Mouse (Mus musculus): ENCODE results near the gene Mier2. TPM values are rescaled to one million over a fixed set of nuclear protein-coding genes. Genes with fewer than 3 reads are reported as not detected.

The Mier2 gene
- polyA plus RNA-seq, 1 experiment from 2014 or later, result 53.9 TPM

DNA sequence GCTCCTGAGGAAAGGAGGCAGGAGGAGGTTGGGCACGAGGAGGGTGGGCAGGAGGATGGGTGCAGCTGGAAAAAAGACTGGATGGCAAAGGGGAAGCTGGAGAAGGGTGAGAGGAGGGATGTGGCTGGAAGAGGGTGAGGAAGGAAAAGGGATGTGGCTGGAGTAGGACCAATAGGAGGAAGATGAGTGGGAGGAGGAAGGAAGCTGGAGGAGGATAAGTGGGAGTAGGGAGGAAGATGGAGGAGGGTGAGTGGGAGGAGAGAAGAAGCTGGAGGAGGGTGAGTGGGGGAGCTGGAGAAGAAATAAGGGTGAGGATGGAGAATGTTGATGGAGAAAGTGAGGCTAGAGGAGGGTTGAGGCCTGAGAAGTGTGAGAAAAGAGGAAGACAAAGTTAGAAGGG lies 19.6 kb downstream of the Mier2 start:
- H3K4me1 ChIP-seq, result peaks cover 19% of the 10 kb centered on the region
- DNase-seq (ENCODE audit: low spot score), result peak; percentile 61
- H3K36me3 ChIP-seq, result peaks cover 20% of the 10 kb centered on the region
- H3K27ac ChIP-seq, result no peak overlapping the region
- H3K9me3 ChIP-seq, result no peaks in the 10 kb centered on the region
- H3K4me3 ChIP-seq, result no peak overlapping the region
- WGBS, result 71% methylated on average over 1 of the region's 1 CpGs
- peaks cover 14% of the 10 kb centered on the region; the same call in 1 of the 2 replicates for H3K27me3 ChIP-seq (ENCODE audit: insufficient read depth, poor library complexity, severe bottlenecking)

DNA sequence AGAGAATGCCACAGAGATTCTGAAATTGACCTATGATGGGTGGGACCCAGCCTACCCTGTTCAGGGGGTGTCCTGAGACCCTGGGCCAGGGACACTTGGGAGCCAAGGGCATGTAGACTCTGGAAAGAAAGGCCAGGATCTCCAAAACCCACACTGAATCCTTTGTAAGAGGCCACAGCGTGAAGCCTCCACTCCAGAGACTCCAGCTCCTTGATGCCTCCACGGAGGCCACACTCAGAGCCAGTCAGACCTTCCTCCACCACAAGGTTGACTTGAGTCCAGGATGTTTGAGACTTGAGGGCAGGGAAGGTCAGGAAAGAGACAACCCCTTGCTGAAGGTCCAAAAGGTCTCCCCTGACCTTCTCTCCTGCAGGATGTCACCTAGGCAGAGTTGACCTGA lies 20.6 kb downstream of the Mier2 start:
- WGBS, result 82% methylated on average over 2 of the region's 2 CpGs
- peak; percentile 64 for DNase-seq (ENCODE audit: low spot score)
- Histone ChIP-seq H3K36me3 (peaks cover 15% of the 10 kb centered on the region), H3K4me1 (peaks cover 21% of the 10 kb centered on the region), H3K27ac (no peak overlapping the region), H3K4me3 (no peak overlapping the region), H3K27me3 (ENCODE audit: insufficient read depth, poor library complexity, severe bottlenecking) (peaks cover 14% of the 10 kb centered on the region; the same call in 1 of the 2 replicates), H3K9me3 (no peaks in the 10 kb centered on the region)

- H3K27ac ChIP-seq, result peak within 1 kb of the TSS; percentile 89
- under 1% methylated on average over 52 of the region's 52 CpGs for WGBS
- peak; percentile 94 for DNase-seq (ENCODE audit: low spot score)
These were observed 21.7 kb downstream of the Mier2 start, which contains the start of gene Plpp2 for GRCm38 (mm10) chr10:79533126-79533911. Gene Plpp2 (minus strand): TSS chr10:79533796.

DNA sequence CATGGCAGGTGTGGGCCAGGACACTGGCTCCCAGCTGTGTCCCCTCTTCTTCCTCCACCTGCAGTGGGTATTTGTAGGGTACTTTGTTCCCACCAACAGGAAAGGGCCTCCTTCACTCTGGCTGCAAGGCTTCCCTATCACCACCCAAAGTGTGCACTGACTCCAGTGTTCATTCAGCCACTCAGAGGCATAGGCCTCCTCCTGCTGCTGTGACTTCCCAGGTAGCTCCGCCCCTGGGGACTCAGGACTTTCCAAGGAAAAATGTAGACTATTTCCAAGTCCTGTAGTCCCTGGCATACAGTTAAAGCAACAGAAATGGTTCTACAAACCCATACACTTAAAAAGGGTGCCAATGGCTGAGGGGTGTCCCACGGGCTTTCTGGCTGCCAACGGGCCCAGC lies 22.3 kb downstream of the Mier2 start:
- H3K4me1 ChIP-seq, result peaks cover 21% of the 10 kb centered on the region
- peak overlapping the region; percentile 82 for H3K4me3 ChIP-seq
- H3K9me3 ChIP-seq, result no peaks in the 10 kb centered on the region
- peaks cover 14% of the 10 kb centered on the region; the same call in 1 of the 2 replicates for H3K27me3 ChIP-seq (ENCODE audit: insufficient read depth, poor library complexity, severe bottlenecking)
- peaks cover 11% of the 10 kb centered on the region; the same call in 1 of the 2 replicates for H3K36me3 ChIP-seq
- H3K27ac ChIP-seq, result peak overlapping the region; percentile 89
- 26% methylated on average over 3 of the region's 3 CpGs for WGBS
- peak; percentile 73 for DNase-seq (ENCODE audit: low spot score)

More at GRCm38 (mm10) chr10:79533126-79533911, 21.7 kb downstream of the Mier2 start, which contains the start of gene Plpp2:
- Histone ChIP-seq H3K9me3 (no peaks in the 10 kb centered on the region), H3K4me3 (peak within 1 kb of the TSS; percentile 82), H3K4me1 (peaks cover 21% of the 10 kb centered on the region), H3K36me3 (peaks cover 11% of the 10 kb centered on the region; the same call in 1 of the 2 replicates), H3K27me3 (ENCODE audit: insufficient read depth, poor library complexity, severe bottlenecking) (peaks cover 14% of the 10 kb centered on the region; the same call in 1 of the 2 replicates)

DNA sequence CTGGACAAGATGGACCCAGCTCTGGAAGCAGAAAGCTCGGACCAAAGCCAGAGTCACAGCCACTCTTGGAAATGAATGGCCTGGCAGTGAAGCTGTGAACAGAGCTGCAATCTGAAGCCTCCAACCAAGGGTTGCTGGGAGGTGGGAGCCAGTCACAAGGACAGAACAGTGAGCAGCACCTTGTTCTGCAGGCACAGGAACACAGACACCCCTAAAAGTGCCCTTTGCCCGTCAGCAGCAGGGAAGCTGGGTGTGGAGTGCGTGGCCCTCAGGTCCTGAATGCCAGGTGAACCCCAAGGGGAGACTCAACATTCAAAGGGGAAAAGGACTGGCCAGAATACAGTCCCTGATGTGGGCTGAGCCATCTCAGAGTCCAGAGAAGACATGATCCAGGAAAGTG lies 23.4 kb downstream of the Mier2 start:
- H3K36me3 ChIP-seq, result peaks cover 22% of the 10 kb centered on the region
- H3K4me3 ChIP-seq, result no peak overlapping the region
- no peaks in the 10 kb centered on the region for H3K9me3 ChIP-seq
- H3K27ac ChIP-seq, result no peak overlapping the region
- peak; percentile 60 for DNase-seq (ENCODE audit: low spot score)
- H3K27me3 ChIP-seq (ENCODE audit: insufficient read depth, poor library complexity, severe bottlenecking), result peaks cover 14% of the 10 kb centered on the region; the same call in 1 of the 2 replicates
- 78% methylated on average over 3 of the region's 3 CpGs for WGBS
- peaks cover 21% of the 10 kb centered on the region for H3K4me1 ChIP-seq

- 90% methylated on average over 13 of the region's 13 CpGs for WGBS
- DNase-seq (ENCODE audit: low spot score), result peak; percentile 66
- H3K27ac ChIP-seq, result no peak overlapping the region
- H3K9me3 ChIP-seq, result no peaks in the 10 kb centered on the region
- H3K36me3 ChIP-seq, result peaks cover 29% of the 10 kb centered on the region
- no peak overlapping the region for H3K4me3 ChIP-seq
- H3K27me3 ChIP-seq (ENCODE audit: insufficient read depth, poor library complexity, severe bottlenecking), result peaks cover 14% of the 10 kb centered on the region; the same call in 1 of the 2 replicates
- peaks cover 21% of the 10 kb centered on the region for H3K4me1 ChIP-seq
These were observed 24.3 kb downstream of the Mier2 start for GRCm38 (mm10) chr10:79530721-79531120.

GRCm38 (mm10) chr10:79530241-79530640 lies 24.8 kb downstream of the Mier2 start:
- Histone ChIP-seq H3K9me3 (no peaks in the 10 kb centered on the region), H3K27me3 (ENCODE audit: insufficient read depth, poor library complexity, severe bottlenecking) (peaks cover 11% of the 10 kb centered on the region; the same call in 1 of the 2 replicates), H3K36me3 (peaks cover 29% of the 10 kb centered on the region), H3K27ac (no peak overlapping the region), H3K4me1 (peaks cover 21% of the 10 kb centered on the region), H3K4me3 (no peak overlapping the region)
- DNase-seq (ENCODE audit: low spot score), result peak; percentile 68
- 66% methylated on average over 8 of the region's 8 CpGs for WGBS

- Histone ChIP-seq H3K4me3 (no peak overlapping the region), H3K27ac (no peak overlapping the region), H3K36me3 (peaks cover 29% of the 10 kb centered on the region), H3K27me3 (ENCODE audit: insufficient read depth, poor library complexity, severe bottlenecking) (no peaks in the 10 kb centered on the region), H3K9me3 (no peaks in the 10 kb centered on the region), H3K4me1 (peaks cover 11% of the 10 kb centered on the region)
- peak; percentile 48 for DNase-seq (ENCODE audit: low spot score)
- 78% methylated on average over 3 of the region's 3 CpGs for WGBS
These were observed 26.9 kb downstream of the Mier2 start for GRCm38 (mm10) chr10:79528081-79528480.

DNA sequence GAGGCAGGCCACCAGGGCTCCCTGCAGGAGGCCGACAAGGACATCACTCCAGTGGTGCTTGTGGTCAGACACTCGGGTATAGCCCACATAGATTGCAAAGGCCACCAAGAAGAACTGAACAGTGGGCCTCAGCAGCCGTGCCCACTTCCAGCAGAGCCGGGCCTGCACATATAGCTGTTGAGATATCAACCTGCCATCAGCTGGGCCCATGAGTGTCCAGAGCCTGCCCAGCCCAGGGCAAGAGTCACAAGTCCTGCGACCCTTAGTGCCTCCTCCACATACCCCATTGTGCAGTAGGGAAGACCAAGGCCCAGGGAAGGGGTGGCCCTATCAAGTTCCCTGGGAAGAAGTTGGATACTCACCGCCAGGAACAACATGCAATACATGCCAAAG lies 27.6 kb downstream of the Mier2 start:
- no peaks in the 10 kb centered on the region for H3K9me3 ChIP-seq
- WGBS, result 87% methylated on average over 6 of the region's 6 CpGs
- no peak overlapping the region for H3K4me3 ChIP-seq
- no peaks in the 10 kb centered on the region for H3K27me3 ChIP-seq (ENCODE audit: insufficient read depth, poor library complexity, severe bottlenecking)
- peak; percentile 74 for DNase-seq (ENCODE audit: low spot score)
- peaks cover 29% of the 10 kb centered on the region for H3K36me3 ChIP-seq
- H3K4me1 ChIP-seq, result 0 out of 2 replicates have a peak, but pooled peaks cover 4% of the 10 kb centered on the region
- H3K27ac ChIP-seq, result no peak overlapping the region

DNA sequence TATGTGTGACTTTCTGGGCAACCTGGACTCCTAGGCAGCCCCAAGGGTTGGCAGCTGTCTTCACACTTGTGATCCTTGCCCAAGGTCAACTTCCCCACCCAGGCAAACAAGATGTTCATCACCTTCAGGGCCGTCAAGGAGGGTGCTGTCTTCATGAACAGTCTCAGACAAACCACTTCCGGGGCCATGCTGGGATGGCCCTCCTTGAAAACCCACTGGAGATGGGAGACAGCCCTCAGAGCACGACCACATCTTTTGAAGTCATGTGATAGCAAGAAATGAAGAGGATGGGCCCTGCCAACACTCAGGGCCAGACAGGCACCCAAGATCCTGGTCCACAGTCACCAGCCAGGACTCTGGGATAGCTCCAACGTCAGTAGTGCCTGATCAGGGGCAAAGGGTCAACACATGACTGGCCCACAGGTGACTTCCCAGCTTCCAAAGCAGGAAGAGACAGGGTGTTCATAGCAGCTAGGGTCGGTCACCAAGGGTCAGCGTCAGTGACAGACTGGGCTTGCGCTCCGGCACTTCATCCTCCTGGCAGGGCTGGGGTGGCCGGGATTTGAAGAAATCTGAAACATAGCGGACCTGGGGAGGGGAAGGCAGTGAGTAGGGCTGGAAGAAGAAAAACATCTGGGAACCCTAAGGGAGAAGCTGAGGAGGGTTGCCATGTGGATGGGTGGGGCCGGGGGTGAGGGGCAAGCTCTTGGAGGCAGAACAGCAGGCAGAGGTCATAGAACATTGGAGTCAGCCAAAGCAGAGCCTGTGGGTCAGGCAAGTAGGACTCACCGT lies 28.1 kb downstream of the Mier2 start:
- 83% methylated on average over 12 of the region's 12 CpGs for WGBS
- no peak for DNase-seq (ENCODE audit: low spot score)
- Histone ChIP-seq H3K4me1 (0 out of 2 replicates have a peak, but pooled peaks cover 3% of the 10 kb centered on the region), H3K4me3 (no peak overlapping the region), H3K36me3 (peaks cover 29% of the 10 kb centered on the region), H3K27ac (no peak overlapping the region), H3K27me3 (ENCODE audit: insufficient read depth, poor library complexity, severe bottlenecking) (no peaks in the 10 kb centered on the region), H3K9me3 (no peaks in the 10 kb centered on the region)

- no peaks in the 10 kb centered on the region for H3K9me3 ChIP-seq
- H3K4me3 ChIP-seq, result no peak overlapping the region
- H3K27me3 ChIP-seq (ENCODE audit: insufficient read depth, poor library complexity, severe bottlenecking), result no peaks in the 10 kb centered on the region
- H3K27ac ChIP-seq, result no peak overlapping the region
- H3K36me3 ChIP-seq, result peaks cover 29% of the 10 kb centered on the region
- H3K4me1 ChIP-seq, result 0 out of 2 replicates have a peak, but pooled peaks cover 3% of the 10 kb centered on the region
- 92% methylated on average over 8 of the region's 8 CpGs for WGBS
- peak; percentile 74 for DNase-seq (ENCODE audit: low spot score)
These were observed 29.3 kb downstream of the Mier2 start for GRCm38 (mm10) chr10:79525456-79526325.

GRCm38 (mm10) chr10:79524433-79524832 lies 30.6 kb downstream of the Mier2 start:
- Histone ChIP-seq H3K36me3 (peaks cover 25% of the 10 kb centered on the region), H3K9me3 (no peaks in the 10 kb centered on the region), H3K27me3 (ENCODE audit: insufficient read depth, poor library complexity, severe bottlenecking) (no peaks in the 10 kb centered on the region), H3K4me1 (no peaks in the 10 kb centered on the region; the same call in 1 of the 2 replicates), H3K4me3 (no peak overlapping the region), H3K27ac (no peak overlapping the region)
- DNase-seq (ENCODE audit: low spot score), result no peak
- 74% methylated on average over 1 of the region's 1 CpGs for WGBS

Data from heart, embryonic 10.5 days (tissue).